Mouse (Mus musculus): ENCODE results near the gene Mrap. TPM values are rescaled to one million over a fixed set of nuclear protein-coding genes. Genes with fewer than 3 reads are reported as not detected.

Gene Mrap
- polyA plus RNA-seq, 1 experiment from 2014 or later = not detected

- Histone ChIP-seq H3K9me3 (ENCODE audit: control insufficient read depth, low read length) (no peaks in the 10 kb centered on the region), H3K4me3 (replicated peaks; ENCODE audit: low read length) (no peak overlapping the region), H3K27ac (ENCODE audit: low read length) (no peak overlapping the region), H3K4me2 (ENCODE audit: low read length) (no peak overlapping the region), H3K36me3 (ENCODE audit: control insufficient read depth, insufficient read depth) (no peaks in the 10 kb centered on the region), H3K27me3 (replicated peaks; ENCODE audit: control insufficient read depth, insufficient read depth, low read length) (no peaks in the 10 kb centered on the region), H3K4me1 (replicated peaks; ENCODE audit: control insufficient read depth, insufficient read depth, low read length) (peaks cover 4% of the 10 kb centered on the region; the same call in 1 of the 2 replicates), H3K9ac (replicated peaks; ENCODE audit: low read depth, low read length) (no peak overlapping the region)
- ATAC-seq = no peak
- 83% methylated on average over 13 of the region's 13 CpGs for WGBS
Measured at GRCm38 (mm10) chr16:90704161-90704825, 33.7 kb upstream of the Mrap start.

- H3K4me2 ChIP-seq (ENCODE audit: low read length) = no peak overlapping the region
- no peak overlapping the region for H3K4me3 ChIP-seq (replicated peaks; ENCODE audit: low read length)
- H3K9ac ChIP-seq (replicated peaks; ENCODE audit: low read depth, low read length) = no peak overlapping the region
- H3K36me3 ChIP-seq (ENCODE audit: control insufficient read depth, insufficient read depth) = no peaks in the 10 kb centered on the region
- peaks cover 21% of the 10 kb centered on the region for H3K4me1 ChIP-seq (replicated peaks; ENCODE audit: control insufficient read depth, insufficient read depth, low read length)
- WGBS = 49% methylated on average over 3 of the region's 3 CpGs
- no peaks in the 10 kb centered on the region for H3K9me3 ChIP-seq (ENCODE audit: control insufficient read depth, low read length)
- H3K27me3 ChIP-seq (replicated peaks; ENCODE audit: control insufficient read depth, insufficient read depth, low read length) = no peaks in the 10 kb centered on the region
- ATAC-seq = no peak
- H3K27ac ChIP-seq (ENCODE audit: low read length) = no peak overlapping the region
Measured at GRCm38 (mm10) chr16:90706279-90706678, 31.7 kb upstream of the Mrap start.

- Histone ChIP-seq H3K9ac (replicated peaks; ENCODE audit: low read depth, low read length) (peak overlapping the region; percentile 43), H3K27me3 (replicated peaks; ENCODE audit: control insufficient read depth, insufficient read depth, low read length) (no peaks in the 10 kb centered on the region), H3K36me3 (ENCODE audit: control insufficient read depth, insufficient read depth) (no peaks in the 10 kb centered on the region), H3K4me3 (replicated peaks; ENCODE audit: low read length) (peak overlapping the region; percentile 29), H3K4me2 (ENCODE audit: low read length) (peak overlapping the region; percentile 56), H3K27ac (ENCODE audit: low read length) (peak overlapping the region; percentile 84), H3K9me3 (ENCODE audit: control insufficient read depth, low read length) (no peaks in the 10 kb centered on the region), H3K4me1 (replicated peaks; ENCODE audit: control insufficient read depth, insufficient read depth, low read length) (peaks cover 32% of the 10 kb centered on the region)
- peak; percentile 89 for ATAC-seq
- WGBS = 4% methylated on average over 17 of the region's 17 CpGs
Measured at GRCm38 (mm10) chr16:90709711-90710289, 28.2 kb upstream of the Mrap start.

GRCm38 (mm10) chr16:90710313-90710712 lies 27.7 kb upstream of the Mrap start:
- Histone ChIP-seq H3K9me3 (ENCODE audit: control insufficient read depth, low read length) (no peaks in the 10 kb centered on the region), H3K27ac (ENCODE audit: low read length) (peak overlapping the region; percentile 84), H3K4me2 (ENCODE audit: low read length) (peak overlapping the region; percentile 56), H3K36me3 (ENCODE audit: control insufficient read depth, insufficient read depth) (no peaks in the 10 kb centered on the region), H3K27me3 (replicated peaks; ENCODE audit: control insufficient read depth, insufficient read depth, low read length) (no peaks in the 10 kb centered on the region), H3K4me3 (replicated peaks; ENCODE audit: low read length) (peak overlapping the region; percentile 29), H3K4me1 (replicated peaks; ENCODE audit: control insufficient read depth, insufficient read depth, low read length) (peaks cover 32% of the 10 kb centered on the region), H3K9ac (replicated peaks; ENCODE audit: low read depth, low read length) (peak overlapping the region; percentile 43)
- 77% methylated on average over 12 of the region's 12 CpGs for WGBS
- no peak for ATAC-seq

GRCm38 (mm10) chr16:90724051-90724450 lies 14.0 kb upstream of the Mrap start:
- Histone ChIP-seq H3K36me3 (ENCODE audit: control insufficient read depth, insufficient read depth) (no peaks in the 10 kb centered on the region), H3K4me3 (replicated peaks; ENCODE audit: low read length) (no peak overlapping the region), H3K9ac (replicated peaks; ENCODE audit: low read depth, low read length) (no peak overlapping the region), H3K27me3 (replicated peaks; ENCODE audit: control insufficient read depth, insufficient read depth, low read length) (no peaks in the 10 kb centered on the region), H3K4me1 (replicated peaks; ENCODE audit: control insufficient read depth, insufficient read depth, low read length) (peaks cover 8% of the 10 kb centered on the region), H3K4me2 (ENCODE audit: low read length) (no peak overlapping the region), H3K9me3 (ENCODE audit: control insufficient read depth, low read length) (no peaks in the 10 kb centered on the region), H3K27ac (ENCODE audit: low read length) (no peak overlapping the region)
- no peak for ATAC-seq
- 99% methylated on average over 4 of the region's 4 CpGs for WGBS

- Histone ChIP-seq H3K9me3 (ENCODE audit: control insufficient read depth, low read length) (peaks cover 4% of the 10 kb centered on the region), H3K4me1 (replicated peaks; ENCODE audit: control insufficient read depth, insufficient read depth, low read length) (peaks cover 8% of the 10 kb centered on the region), H3K9ac (replicated peaks; ENCODE audit: low read depth, low read length) (peak overlapping the region; percentile 53), H3K4me2 (ENCODE audit: low read length) (peak overlapping the region; percentile 93), H3K4me3 (replicated peaks; ENCODE audit: low read length) (peak overlapping the region; percentile 63), H3K27me3 (replicated peaks; ENCODE audit: control insufficient read depth, insufficient read depth, low read length) (no peaks in the 10 kb centered on the region), H3K36me3 (ENCODE audit: control insufficient read depth, insufficient read depth) (no peaks in the 10 kb centered on the region), H3K27ac (ENCODE audit: low read length) (no peak overlapping the region)
- peak; percentile 47; the same call in 1 of the 2 replicates for ATAC-seq
- WGBS = 6% methylated on average over 38 of the region's 38 CpGs
Measured at GRCm38 (mm10) chr16:90726600-90727227, 11.3 kb upstream of the Mrap start.

- Histone ChIP-seq H3K4me3 (replicated peaks; ENCODE audit: low read length) (peak within 1 kb of the TSS; percentile 63), H3K27me3 (replicated peaks; ENCODE audit: control insufficient read depth, insufficient read depth, low read length) (no peaks in the 10 kb centered on the region), H3K36me3 (ENCODE audit: control insufficient read depth, insufficient read depth) (no peaks in the 10 kb centered on the region), H3K4me1 (replicated peaks; ENCODE audit: control insufficient read depth, insufficient read depth, low read length) (peaks cover 8% of the 10 kb centered on the region), H3K4me2 (ENCODE audit: low read length) (peak within 1 kb of the TSS; percentile 93), H3K9ac (replicated peaks; ENCODE audit: low read depth, low read length) (peak within 1 kb of the TSS; percentile 55), H3K27ac (ENCODE audit: low read length) (peak within 1 kb of the TSS; percentile 46), H3K9me3 (ENCODE audit: control insufficient read depth, low read length) (peaks cover 4% of the 10 kb centered on the region)
- ATAC-seq = peak; percentile 97
- WGBS = under 1% methylated on average over 53 of the region's 53 CpGs
Measured at GRCm38 (mm10) chr16:90727233-90728115, 10.5 kb upstream of the Mrap start, which contains the start of gene Mis18a. Gene Mis18a (minus strand): TSS chr16:90727404.

GRCm38 (mm10) chr16:90735611-90736010 lies 2.4 kb upstream of the Mrap start:
- Histone ChIP-seq H3K9me3 (ENCODE audit: control insufficient read depth, low read length) (peaks cover 4% of the 10 kb centered on the region), H3K4me3 (replicated peaks; ENCODE audit: low read length) (no peak overlapping the region), H3K4me2 (ENCODE audit: low read length) (no peak overlapping the region), H3K27ac (ENCODE audit: low read length) (no peak overlapping the region), H3K4me1 (replicated peaks; ENCODE audit: control insufficient read depth, insufficient read depth, low read length) (no peaks in the 10 kb centered on the region), H3K36me3 (ENCODE audit: control insufficient read depth, insufficient read depth) (no peaks in the 10 kb centered on the region), H3K9ac (replicated peaks; ENCODE audit: low read depth, low read length) (no peak overlapping the region), H3K27me3 (replicated peaks; ENCODE audit: control insufficient read depth, insufficient read depth, low read length) (no peaks in the 10 kb centered on the region)
- 78% methylated on average over 4 of the region's 4 CpGs for WGBS
- no peak for ATAC-seq
